23 mouse cellular contexts compared by ENCODE assay signal in the genomic region with DNA sequence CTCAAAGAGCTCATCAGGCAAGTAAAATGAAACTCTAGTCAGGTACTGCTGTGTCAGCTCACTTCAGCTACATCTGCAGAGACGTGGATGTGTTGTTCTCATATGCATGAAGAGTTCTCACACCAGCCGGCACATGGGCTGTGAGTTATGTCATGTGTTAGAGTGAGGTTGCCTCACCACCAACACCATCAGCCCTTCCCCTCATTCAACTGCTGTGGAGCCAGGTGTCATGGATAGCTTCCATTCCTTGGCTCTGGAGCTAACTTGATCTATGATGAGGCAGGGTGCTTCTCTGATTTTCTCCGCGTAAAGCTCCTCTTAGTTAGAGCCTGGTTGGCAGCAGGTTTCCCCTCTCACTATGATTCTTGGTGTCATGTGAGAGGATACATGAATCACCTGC.
DNase-seq lines count a peak whose midpoint lies in the region; ATAC-seq and TF ChIP-seq lines count a peak whose summit lies in the region.
"Had no signal": no experiment of that assay in that cellular context is flagged by ENCODE, and none has a peak within 500 bp of the region (broad histone marks: within the 10 kb centered on the region; RNA-seq: fewer than 3 reads in every experiment).

No protein-coding gene starts in this region.

- H3K27me3 ChIP-seq in heart, embryonic 10.5 days (ENCODE audit: insufficient read depth, poor library complexity, severe bottlenecking), result no peaks in the 10 kb centered on the region
- H3K27me3 ChIP-seq: CH12.LX; embryonic facial prominence, embryonic 12.5 days; forebrain, embryonic 12.5 days; forebrain, embryonic 15.5 days; heart, embryonic 13.5 days; Patski had no signal

- intact Hi-C loops in left cerebral cortex, adult 2 months (cut with DNase I), result no loop called here
- intact Hi-C loops in left cerebral cortex, postnatal 14 days (cut with DNase I), result loop anchor here (5.0 kb wide), 1 partner anchor 83 kb away; no protein-coding TSS in a partner anchor

- H3K27ac ChIP-seq in heart, embryonic 10.5 days, result no peak overlapping the region
- peak overlapping the region; percentile 63; the same call in 1 of the 2 replicates for H3K27ac ChIP-seq in left cerebral cortex, adult 2 months
- H3K27ac ChIP-seq: embryonic facial prominence, embryonic 12.5 days; forebrain, embryonic 12.5 days; forebrain, embryonic 15.5 days; heart, embryonic 13.5 days; hindbrain, embryonic 14.5 days; hindbrain, postnatal 0 days had no signal

- no peaks in the 10 kb centered on the region for H3K9me3 ChIP-seq in heart, embryonic 10.5 days
- H3K9me3 ChIP-seq: embryonic facial prominence, embryonic 12.5 days; forebrain, embryonic 12.5 days; forebrain, embryonic 15.5 days; G1E; heart, embryonic 13.5 days had no signal

- ATAC-seq in frontal cortex, adult (ENCODE audit: low TSS enrichment), result peak; percentile 9; the same call in 1 of the 2 replicates
- ATAC-seq: forebrain, embryonic 15.5 days; inflammation-experienced regulatory T-cells, adult 6 months; intestine, embryonic 16.5 days had no signal

- peaks cover 8% of the 10 kb centered on the region; the same call in 1 of the 2 replicates for H3K4me1 ChIP-seq in heart, embryonic 10.5 days
- H3K4me1 ChIP-seq: forebrain, embryonic 12.5 days had no signal

- no peak for DNase-seq in frontal cortex, postnatal 14 days (ENCODE audit: low spot score in 2 of 2)
- DNase-seq in heart, adult 11 months, result peak; percentile 91
- no peak for DNase-seq in heart, embryonic 10.5 days (ENCODE audit: low spot score)
- DNase-seq in left cerebral cortex, adult 2 months (ENCODE audit: extremely low spot score in 1 of 2, low spot score in 2 of 2), result no peak
- DNase-seq in left cerebral cortex, postnatal 14 days (ENCODE audit: low spot score in 2 of 2), result no peak
- DNase-seq: B cell, adult 2 months; cerebellum, adult 18-20 months; cerebellum, adult 9-10 months; cerebellum, postnatal 14 days; kidney, adult 18-20 months had no signal

- peaks cover 37% of the 10 kb centered on the region for H3K36me3 ChIP-seq in heart, embryonic 10.5 days

- WGBS in heart, embryonic 10.5 days, result 89% methylated on average over 4 of the region's 4 CpGs

- TF ChIP-seq CTCF in left cerebral cortex, adult 2 months (IDR thresholded peaks at IDR 0.05), result no peak

- no peak overlapping the region for H3K4me3 ChIP-seq in heart, embryonic 10.5 days
- no peak overlapping the region for H3K4me3 ChIP-seq in left cerebral cortex, adult 2 months
- H3K4me3 ChIP-seq: embryonic facial prominence, embryonic 12.5 days; erythroblast, embryonic 14.5 days; forebrain, embryonic 12.5 days; forebrain, embryonic 15.5 days; heart, embryonic 13.5 days had no signal
